Mouse (Mus musculus) gonadal fat pad, adult 2 months (tissue): ENCODE data around the gene Cdc40. TPM values are rescaled to one million over a fixed set of nuclear protein-coding genes. Genes with fewer than 3 reads are reported as not detected.
"Not testable (repeated sequence)": the region's sequence is repeated elsewhere in the genome, so short reads cannot be mapped to it uniquely, and the experiment has no call there.

Experiments
- DNase-seq: peaks from one replicate; pipeline ENCODE4 v3.0.0-alpha.2; 2012; ENCODE audit warnings: low read depth
- polyA plus RNA-seq: library from polyadenylated mRNA; depleted of rRNA; stranded (reverse); fragments of >200 nt; gene quantifications from 2 replicates; pipeline ENCODE4 v1.2.3, GENCODE M21; 2012

The Cdc40 gene
- polyA plus RNA-seq, 1 experiment, result 11.2 TPM

DNA sequence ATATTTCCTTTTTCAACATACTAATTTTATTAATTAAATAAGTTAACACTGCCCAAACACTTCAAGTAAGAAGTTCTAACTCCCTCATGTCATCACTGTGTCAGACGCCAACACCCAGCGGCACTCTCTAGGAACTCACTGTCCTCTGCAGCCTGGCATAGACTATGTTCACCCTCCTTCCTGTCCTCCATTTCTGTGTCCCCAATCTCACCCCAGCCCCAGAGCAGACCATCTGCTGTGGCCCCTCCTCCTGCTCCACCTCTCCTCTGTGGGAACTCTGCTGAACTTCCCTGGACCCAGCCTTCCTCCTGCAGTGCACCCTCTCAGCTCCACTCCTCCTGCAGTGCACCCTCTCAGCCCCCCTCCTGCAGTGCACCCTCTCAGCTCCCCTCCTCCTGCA is 15.0 kb downstream of the Cdc40 start:
- DNase-seq, result no peak

- DNase-seq, result no peak
These were observed 25.5 kb downstream of the Cdc40 start for GRCm38 (mm10) chr10:40857599-40857998.

DNA sequence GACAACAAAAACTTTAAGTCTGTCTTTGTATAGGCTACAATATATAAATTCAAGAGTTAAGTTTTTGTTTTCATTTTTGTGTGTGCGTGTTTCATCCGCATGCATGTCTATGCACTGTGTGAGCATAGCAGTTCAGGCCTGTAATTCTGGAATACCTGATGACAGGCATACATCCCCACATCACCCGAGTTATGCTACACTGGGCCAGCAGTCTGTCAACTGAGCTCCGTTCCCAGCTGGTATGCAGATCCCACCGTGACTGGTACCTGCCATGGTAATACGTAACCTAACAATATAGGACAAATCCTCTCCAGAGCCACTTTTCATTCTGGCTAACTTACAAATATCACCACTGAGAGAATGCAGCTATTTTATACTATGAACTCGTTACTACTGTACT is 26.4 kb downstream of the Cdc40 start:
- DNase-seq, result no peak

GRCm38 (mm10) chr10:40855616-40856015 is 27.5 kb downstream of the Cdc40 start:
- DNase-seq, result no peak

DNA sequence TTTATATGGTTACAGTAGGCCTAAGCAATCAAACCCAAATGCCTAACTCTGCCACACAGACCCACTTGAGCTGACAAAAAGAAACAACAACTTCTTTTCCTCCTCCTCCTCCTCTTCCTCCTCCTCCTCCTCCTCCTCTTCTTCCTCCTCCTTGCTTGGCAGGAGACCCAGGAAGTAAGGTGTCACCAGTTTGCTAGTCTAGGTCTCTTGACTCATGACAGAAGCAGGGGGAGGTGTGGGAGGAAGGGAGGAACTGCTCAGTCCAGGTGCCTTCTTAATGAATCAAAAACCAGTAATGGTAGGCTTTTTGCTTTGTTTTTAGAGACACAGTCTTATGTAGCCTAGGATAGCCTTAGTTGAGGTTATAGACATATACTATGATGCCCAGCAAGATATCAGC is 32.0 kb downstream of the Cdc40 start:
- DNase-seq, result no peak

GRCm38 (mm10) chr10:40850644-40851043 is 32.5 kb downstream of the Cdc40 start:
- no peak for DNase-seq

GRCm38 (mm10) chr10:40847176-40847874 is 35.8 kb downstream of the Cdc40 start:
- no peak for DNase-seq

- DNase-seq, result no peak
These were observed 37.5 kb downstream of the Cdc40 start for GRCm38 (mm10) chr10:40845626-40846025.

- no peak for DNase-seq
These were observed 38.6 kb downstream of the Cdc40 start for GRCm38 (mm10) chr10:40844546-40844945.

GRCm38 (mm10) chr10:40843841-40844240 is 39.3 kb downstream of the Cdc40 start:
- DNase-seq, result no peak

- DNase-seq, result no peak
These were observed 43.0 kb downstream of the Cdc40 start for GRCm38 (mm10) chr10:40840086-40840485.

DNA sequence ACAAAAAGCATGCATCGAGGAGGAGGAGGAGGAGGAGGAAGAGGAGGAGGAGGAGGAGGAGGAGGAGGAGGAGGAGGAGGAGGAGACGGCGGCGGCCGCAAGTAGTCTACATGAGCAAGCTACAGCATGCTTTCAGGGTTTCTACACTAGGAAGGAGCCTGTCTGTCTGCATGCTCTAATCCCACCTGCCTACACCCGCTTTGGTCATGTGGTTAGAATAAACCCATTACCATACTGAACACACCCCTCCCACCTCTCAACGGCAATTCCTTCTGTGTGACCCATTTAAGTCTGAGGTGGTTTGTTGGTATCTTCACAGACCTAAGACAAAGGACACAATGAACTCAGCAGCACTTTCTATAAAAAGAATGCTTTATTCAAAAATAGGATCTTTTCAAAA is 51.8 kb downstream of the Cdc40 start:
- no peak for DNase-seq

DNA sequence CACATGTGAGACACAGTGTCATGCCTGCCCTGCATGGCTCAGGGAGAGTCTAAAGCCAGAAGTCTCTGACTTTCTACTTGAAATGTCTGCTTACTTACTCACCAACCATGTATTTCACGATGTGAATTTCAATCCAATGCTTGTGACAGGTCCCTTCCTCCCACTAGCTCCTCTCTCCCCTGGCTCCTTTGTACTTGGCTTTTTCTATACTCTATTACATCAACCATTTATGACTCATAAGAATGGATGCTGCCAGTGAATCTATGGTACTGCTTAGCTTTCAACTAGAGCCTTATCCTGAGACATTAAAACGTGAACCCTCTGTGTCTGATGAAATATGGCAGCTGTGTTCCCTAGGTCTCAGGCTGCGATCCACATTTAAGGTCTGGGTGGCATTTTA is 52.8 kb downstream of the Cdc40 start:
- no peak for DNase-seq

DNA sequence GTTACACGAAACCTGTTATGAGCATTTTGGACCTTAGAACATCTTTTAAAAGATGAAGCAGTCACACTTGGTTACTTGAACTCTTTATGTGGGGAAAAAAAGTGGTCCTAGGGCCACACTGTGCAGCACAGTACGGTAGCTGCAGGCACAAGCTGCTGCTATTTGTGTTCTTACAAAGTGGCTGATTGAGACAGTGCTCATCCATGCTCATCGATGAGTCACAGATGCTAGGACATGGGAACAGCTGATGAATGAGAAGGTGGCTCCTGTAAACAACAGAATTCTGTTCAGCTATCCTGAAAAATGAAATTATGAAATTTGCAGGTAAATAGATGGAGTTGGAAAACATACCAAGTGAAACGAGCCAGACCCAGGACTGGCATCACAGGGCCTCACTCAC is 55.4 kb downstream of the Cdc40 start:
- no peak for DNase-seq

- no peak for DNase-seq
These were observed 57.2 kb downstream of the Cdc40 start for GRCm38 (mm10) chr10:40825952-40826351.

DNA sequence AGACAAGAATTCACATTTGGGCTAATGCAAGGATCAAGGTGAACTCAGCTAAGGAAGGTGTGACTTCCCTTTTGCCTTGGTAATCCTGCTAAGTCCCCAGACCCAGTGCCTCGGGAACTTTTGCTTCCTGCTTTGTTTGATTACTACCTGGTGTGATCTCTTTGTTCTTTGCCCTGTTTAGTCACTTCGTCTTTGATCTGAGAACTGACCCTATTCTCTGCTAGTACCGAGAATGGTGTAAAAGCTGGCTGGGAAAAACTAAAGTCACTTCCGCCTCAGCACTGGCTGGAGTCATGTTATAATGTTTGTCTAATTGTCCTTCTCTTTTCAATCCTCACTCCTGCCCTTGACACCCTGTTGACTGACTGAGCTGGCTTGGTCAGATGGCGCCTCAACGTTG is 66.6 kb downstream of the Cdc40 start:
- DNase-seq, result no peak

DNA sequence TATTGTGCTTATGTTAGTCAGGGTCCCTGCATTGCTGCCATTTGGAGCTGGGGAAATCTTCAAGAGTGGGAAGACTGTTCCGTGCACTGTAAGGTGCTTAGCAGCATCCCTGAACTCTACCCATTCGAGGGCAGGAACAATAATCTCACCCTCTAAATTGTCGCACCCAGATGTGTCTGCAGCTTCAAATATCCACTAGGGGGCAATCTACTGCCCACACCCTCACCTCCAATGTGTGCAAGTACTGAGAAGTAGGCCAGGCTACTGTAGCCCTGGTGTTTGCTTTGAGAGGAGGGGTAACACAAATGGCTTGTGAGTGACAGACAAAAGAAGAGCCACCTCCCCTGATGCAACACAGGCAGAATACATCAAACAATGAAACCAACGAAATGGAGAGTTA is 69.5 kb downstream of the Cdc40 start:
- no peak for DNase-seq

- not testable (repeated sequence) for DNase-seq
These were observed 73.7 kb downstream of the Cdc40 start for GRCm38 (mm10) chr10:40809411-40809910.

GRCm38 (mm10) chr10:40806221-40806620 is 76.9 kb downstream of the Cdc40 start:
- DNase-seq, result no peak

- no peak for DNase-seq
These were observed 77.9 kb downstream of the Cdc40 start for GRCm38 (mm10) chr10:40805221-40805620.

DNA sequence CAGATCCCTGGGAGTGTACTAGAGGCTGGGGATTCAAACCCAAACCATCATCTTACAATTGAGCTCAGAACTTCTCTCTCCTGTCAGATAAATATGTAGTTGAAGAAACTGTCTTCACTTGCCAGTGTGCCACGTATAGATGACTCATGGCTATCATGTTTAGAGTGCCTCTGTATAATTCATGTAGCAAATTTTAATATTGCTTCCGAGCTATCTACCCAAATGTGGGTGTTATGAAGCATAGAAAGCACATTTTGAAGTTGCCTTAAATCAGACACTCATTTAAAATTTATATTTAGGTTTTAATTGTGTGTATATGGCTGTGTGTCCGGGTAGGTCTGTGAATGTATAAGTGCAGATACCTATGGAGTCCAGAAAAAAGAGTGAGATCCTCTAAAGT is 91.0 kb downstream of the Cdc40 start:
- no peak for DNase-seq

- DNase-seq, result no peak
These were observed 92.7 kb downstream of the Cdc40 start for GRCm38 (mm10) chr10:40790406-40790805.
